Mouse (Mus musculus): ENCODE measurements at regions not wholly inside any gene's neighbourhood (a gene's known extent, or its start where the extent isn't known, plus 50 kb on each side); places are given as distances from the start of the nearest gene placed in this dataset.

DNA sequence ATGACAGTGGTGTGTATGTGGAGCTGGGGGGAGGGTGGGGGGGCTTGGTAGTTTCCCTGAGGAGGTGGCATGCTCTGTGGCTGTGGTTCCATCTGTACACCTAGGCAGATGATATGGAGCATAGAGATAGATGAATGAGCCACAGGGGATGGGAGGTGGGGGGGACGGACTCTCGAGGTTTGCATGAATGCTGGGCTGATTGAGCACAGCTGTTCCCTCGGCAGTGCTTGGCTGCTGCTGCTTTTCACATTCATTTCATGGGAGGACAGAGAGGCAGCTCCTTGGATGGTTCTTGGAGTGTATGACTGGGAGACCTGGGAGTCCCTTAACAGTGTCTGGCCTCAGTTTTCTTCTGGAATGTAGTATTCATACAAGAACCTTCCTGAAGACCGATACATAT lies 184.5 kb downstream of the Zfp36l1 start:
- TF ChIP-seq CTCF (IDR thresholded peaks at IDR 0.05; ENCODE audit: low read depth, low read length) (no peak), GATA1 (IDR thresholded peaks at IDR 0.05; ENCODE audit: borderline replicate concordance, low read length) (no peak), TAL1 (conservative IDR thresholded peaks at IDR 0.05; ENCODE audit: low read depth, low read length) (no peak)
